Mouse (Mus musculus): ENCODE measurements around the gene Gm44965. TPM values are rescaled to one million over a fixed set of nuclear protein-coding genes. Genes with fewer than 3 reads are reported as not detected.

Gene Gm44965
- polyA plus RNA-seq, 1 experiment from 2014 or later, result not detected

DNA sequence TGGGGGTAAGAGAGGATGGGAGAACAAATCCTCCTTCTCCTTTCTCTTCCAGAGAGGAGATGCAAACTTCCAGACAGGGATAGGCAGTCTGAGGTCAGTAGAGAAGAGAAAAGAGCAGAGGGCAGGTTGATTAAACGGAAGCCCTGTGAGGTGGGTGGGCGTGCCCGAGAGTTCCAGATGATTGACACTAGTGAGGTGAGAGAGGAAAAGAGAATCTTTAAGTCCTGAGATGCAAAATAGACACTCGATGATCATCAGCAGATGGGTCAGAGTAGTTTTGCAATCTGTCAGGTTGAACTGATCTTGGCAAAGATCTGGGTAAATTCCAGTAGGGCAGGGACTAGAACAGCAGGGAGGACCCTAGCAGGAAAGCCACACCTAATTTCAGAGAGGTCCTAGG lies 71.0 kb downstream of the Gm44965 start:
- ATAC-seq (ENCODE audit: low read depth), result no peak
- H3K9ac ChIP-seq (ENCODE audit: low read depth, low read length), result no peak overlapping the region
- H3K27ac ChIP-seq (ENCODE audit: low read length), result no peak overlapping the region
- WGBS (ENCODE audit: insufficient replicate concordance), result 49% methylated on average over 4 of the region's 4 CpGs
- H3K9me3 ChIP-seq (replicated peaks; ENCODE audit: control insufficient read depth, low read length), result no peaks in the 10 kb centered on the region
- no peak overlapping the region for H3K4me2 ChIP-seq (ENCODE audit: low read depth, low read length)
- H3K27me3 ChIP-seq (ENCODE audit: control insufficient read depth, insufficient read depth, low read depth, low read length), result no peaks in the 10 kb centered on the region
- no peaks in the 10 kb centered on the region; the same call in none of the 2 replicates for H3K4me1 ChIP-seq (ENCODE audit: control insufficient read depth, low read depth, low read length)
- no peaks in the 10 kb centered on the region for H3K36me3 ChIP-seq (ENCODE audit: control insufficient read depth, insufficient read depth)
- H3K4me3 ChIP-seq (ENCODE audit: low read depth, low read length), result no peak overlapping the region

DNA sequence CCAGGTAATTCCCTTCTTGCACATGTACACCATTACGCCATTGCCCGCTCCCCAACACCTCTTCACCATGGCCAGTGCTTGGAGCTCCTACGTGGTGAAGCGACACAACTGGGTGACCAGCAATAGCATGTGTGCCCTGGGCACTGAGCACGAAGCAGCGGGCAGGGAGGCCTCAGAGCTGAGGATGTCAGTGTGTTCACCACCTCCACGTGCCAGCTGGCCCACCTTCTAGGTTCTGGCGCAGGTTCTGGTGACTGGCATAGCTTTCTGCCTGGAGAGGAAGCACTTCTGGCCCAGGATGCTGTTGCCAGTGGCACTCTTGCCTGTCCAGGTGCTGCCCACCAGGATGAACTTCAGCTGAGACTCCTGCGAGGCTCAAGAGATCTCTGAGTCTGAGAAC lies 71.7 kb downstream of the Gm44965 start:
- Histone ChIP-seq H3K36me3 (ENCODE audit: control insufficient read depth, insufficient read depth) (no peaks in the 10 kb centered on the region), H3K9me3 (replicated peaks; ENCODE audit: control insufficient read depth, low read length) (no peaks in the 10 kb centered on the region), H3K9ac (ENCODE audit: low read depth, low read length) (no peak overlapping the region), H3K27me3 (ENCODE audit: control insufficient read depth, insufficient read depth, low read depth, low read length) (no peaks in the 10 kb centered on the region), H3K4me2 (ENCODE audit: low read depth, low read length) (no peak overlapping the region), H3K27ac (ENCODE audit: low read length) (no peak overlapping the region), H3K4me1 (ENCODE audit: control insufficient read depth, low read depth, low read length) (no peaks in the 10 kb centered on the region; the same call in none of the 2 replicates), H3K4me3 (ENCODE audit: low read depth, low read length) (no peak overlapping the region)
- 77% methylated on average over 9 of the region's 9 CpGs for whole genome bisulfite sequencing (ENCODE audit: insufficient replicate concordance)
- ATAC-seq (ENCODE audit: low read depth), result no peak

DNA sequence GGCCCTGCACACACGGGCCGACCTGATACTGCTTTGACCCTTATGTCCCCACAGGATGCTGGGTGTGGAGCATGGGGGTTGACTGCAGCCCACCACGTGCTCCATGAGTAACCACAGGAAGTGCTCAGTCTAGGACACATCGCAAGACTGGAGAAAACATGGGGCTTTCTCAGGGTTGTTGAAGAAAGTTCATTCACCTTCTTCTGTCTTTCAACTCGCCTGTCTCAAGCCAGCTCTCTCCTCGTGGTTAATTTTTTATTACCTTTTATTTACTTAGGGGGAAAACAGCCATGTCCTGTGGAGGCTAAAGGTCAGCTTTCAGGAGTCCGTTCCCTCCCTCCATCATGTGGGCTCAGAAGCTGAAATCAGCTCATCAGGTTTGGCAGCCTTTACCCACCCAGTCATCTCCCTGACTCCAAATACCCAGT lies 72.4 kb downstream of the Gm44965 start:
- no peaks in the 10 kb centered on the region; the same call in none of the 2 replicates for H3K4me1 ChIP-seq (ENCODE audit: control insufficient read depth, low read depth, low read length)
- 18% methylated on average over 7 of the region's 7 CpGs for WGBS (ENCODE audit: insufficient replicate concordance)
- peak; percentile 76 for ATAC-seq (ENCODE audit: low read depth)
- H3K27me3 ChIP-seq (ENCODE audit: control insufficient read depth, insufficient read depth, low read depth, low read length), result no peaks in the 10 kb centered on the region
- H3K9me3 ChIP-seq (replicated peaks; ENCODE audit: control insufficient read depth, low read length), result no peaks in the 10 kb centered on the region
- no peak overlapping the region for H3K4me3 ChIP-seq (ENCODE audit: low read depth, low read length)
- H3K9ac ChIP-seq (ENCODE audit: low read depth, low read length), result no peak overlapping the region
- no peaks in the 10 kb centered on the region for H3K36me3 ChIP-seq (ENCODE audit: control insufficient read depth, insufficient read depth)
- H3K4me2 ChIP-seq (ENCODE audit: low read depth, low read length), result peak overlapping the region; percentile 32; the same call in 1 of the 2 replicates
- H3K27ac ChIP-seq (ENCODE audit: low read length), result peak overlapping the region; percentile 33; the same call in 1 of the 2 replicates

DNA sequence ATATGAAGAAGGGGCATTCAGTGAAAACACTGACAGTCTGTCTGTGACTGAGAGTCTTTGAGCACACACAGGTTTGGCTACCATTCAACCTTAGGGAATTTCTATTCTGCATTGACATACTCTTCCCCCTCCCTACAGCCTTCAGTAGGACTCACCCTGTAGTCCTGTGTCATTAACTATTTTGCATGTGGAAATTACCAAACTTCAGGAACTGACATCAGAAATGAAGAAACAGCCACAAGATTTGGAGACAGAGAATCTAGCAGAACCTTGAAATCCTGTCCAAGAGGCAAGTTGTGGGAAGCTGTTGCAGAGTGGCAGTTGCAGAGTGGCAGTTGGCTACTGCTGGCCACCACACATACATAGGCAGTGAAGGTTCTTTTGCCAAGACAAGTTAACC lies 74.3 kb downstream of the Gm44965 start:
- H3K27me3 ChIP-seq (ENCODE audit: control insufficient read depth, insufficient read depth, low read depth, low read length), result no peaks in the 10 kb centered on the region
- no peak overlapping the region for H3K4me2 ChIP-seq (ENCODE audit: low read depth, low read length)
- H3K36me3 ChIP-seq (ENCODE audit: control insufficient read depth, insufficient read depth), result no peaks in the 10 kb centered on the region
- no peak overlapping the region for H3K9ac ChIP-seq (ENCODE audit: low read depth, low read length)
- ATAC-seq (ENCODE audit: low read depth), result no peak
- H3K9me3 ChIP-seq (replicated peaks; ENCODE audit: control insufficient read depth, low read length), result no peaks in the 10 kb centered on the region
- H3K4me1 ChIP-seq (ENCODE audit: control insufficient read depth, low read depth, low read length), result no peaks in the 10 kb centered on the region; the same call in none of the 2 replicates
- no peak overlapping the region for H3K27ac ChIP-seq (ENCODE audit: low read length)
- no peak overlapping the region for H3K4me3 ChIP-seq (ENCODE audit: low read depth, low read length)

Other genes starting within 250 kb of the Gm44965 start
- gene Krba1, start 198.4 kb upstream of the Gm44965 start, polyA plus RNA-seq (2015; fragmentation: Nextera tagmentation; extraction: Ambion mirVana), result 1.7 and 1.9 TPM in 2 replicates
- 2.8 and 3.3 TPM in 2 replicates for gene Zfp467, start 148.1 kb upstream of the Gm44965 start, polyA plus RNA-seq (2015; fragmentation: Nextera tagmentation; extraction: Ambion mirVana)
- gene Sspo, start 145.7 kb upstream of the Gm44965 start, polyA plus RNA-seq (2015; fragmentation: Nextera tagmentation; extraction: Ambion mirVana), result 0.01 and 0.06 TPM in 2 replicates
- 0.84 and 1.0 TPM in 2 replicates for gene Atp6v0e2, start 56.3 kb upstream of the Gm44965 start, polyA plus RNA-seq (2015; fragmentation: Nextera tagmentation; extraction: Ambion mirVana)
- 1.8 and 2.1 TPM in 2 replicates for gene Lrrc61, start 39.1 kb upstream of the Gm44965 start, polyA plus RNA-seq (2015; fragmentation: Nextera tagmentation; extraction: Ambion mirVana)
- 53.4 and 57.0 TPM in 2 replicates for gene Rarres2, start 21.2 kb upstream of the Gm44965 start, polyA plus RNA-seq (2015; fragmentation: Nextera tagmentation; extraction: Ambion mirVana)
- gene Gm45021, start 4.3 kb upstream of the Gm44965 start, polyA plus RNA-seq (2015; fragmentation: Nextera tagmentation; extraction: Ambion mirVana), result not detected in 2 replicates
- gene Repin1, start 58 bp upstream of the Gm44965 start, polyA plus RNA-seq (2015; fragmentation: Nextera tagmentation; extraction: Ambion mirVana), result 11.7 and 14.0 TPM in 2 replicates
- gene Zfp775, start 8.1 kb downstream of the Gm44965 start, polyA plus RNA-seq (2015; fragmentation: Nextera tagmentation; extraction: Ambion mirVana), result 2.2 and 2.3 TPM in 2 replicates
- gene AI854703, start 32.8 kb downstream of the Gm44965 start, polyA plus RNA-seq (2015; fragmentation: Nextera tagmentation; extraction: Ambion mirVana), result 0.13 and 0.19 TPM in 2 replicates
- 1.0 and 1.1 TPM in 2 replicates for gene Gimap8, start 53.3 kb downstream of the Gm44965 start, polyA plus RNA-seq (2015; fragmentation: Nextera tagmentation; extraction: Ambion mirVana)
- gene Gimap9, start 82.2 kb downstream of the Gm44965 start, polyA plus RNA-seq (2015; fragmentation: Nextera tagmentation; extraction: Ambion mirVana), result 7.2 and 9.8 TPM in 2 replicates
- 11.0 and 11.4 TPM in 2 replicates for gene Gimap4, start 90.6 kb downstream of the Gm44965 start, polyA plus RNA-seq (2015; fragmentation: Nextera tagmentation; extraction: Ambion mirVana)
- 8.9 and 9.9 TPM in 2 replicates for gene Gimap6, start 114.3 kb downstream of the Gm44965 start, polyA plus RNA-seq (2015; fragmentation: Nextera tagmentation; extraction: Ambion mirVana)
- 0.40 TPM in 1 of 2 replicates, not detected in the other for gene Gm28053, start 124.7 kb downstream of the Gm44965 start, polyA plus RNA-seq (2015; fragmentation: Nextera tagmentation; extraction: Ambion mirVana)
- gene Gimap7, start 124.7 kb downstream of the Gm44965 start, polyA plus RNA-seq (2015; fragmentation: Nextera tagmentation; extraction: Ambion mirVana), result 0.13 and 0.16 TPM in 2 replicates
- gene Gimap1, start 145.1 kb downstream of the Gm44965 start, polyA plus RNA-seq (2015; fragmentation: Nextera tagmentation; extraction: Ambion mirVana), result 5.7 and 5.9 TPM in 2 replicates
- gene Gimap5, start 152.3 kb downstream of the Gm44965 start, polyA plus RNA-seq (2015; fragmentation: Nextera tagmentation; extraction: Ambion mirVana), result 2.5 and 2.8 TPM in 2 replicates
- 0.20 and 0.37 TPM in 2 replicates for gene Gimap3, start 176.9 kb downstream of the Gm44965 start, polyA plus RNA-seq (2015; fragmentation: Nextera tagmentation; extraction: Ambion mirVana)
- 138 and 147 TPM in 2 replicates for gene Tmem176a, start 247.0 kb downstream of the Gm44965 start, polyA plus RNA-seq (2015; fragmentation: Nextera tagmentation; extraction: Ambion mirVana)
- gene Tmem176b, start 247.6 kb downstream of the Gm44965 start, polyA plus RNA-seq (2015; fragmentation: Nextera tagmentation; extraction: Ambion mirVana), result 207 and 215 TPM in 2 replicates

All from liver, embryonic 16.5 days (tissue).